Mouse (Mus musculus) heart, postnatal 36 days (tissue): ENCODE data around the gene Arhgap36. TPM values are rescaled to one million over a fixed set of nuclear protein-coding genes. Genes with fewer than 3 reads are reported as not detected.

Experiments
- DNase-seq, 2 experiments: peaks; one replicate each; pipeline ENCODE4 v3.0.0; 2021 to 2022
- intact Hi-C: fragments of 180-260 bp; cut with DNase I; formaldehyde crosslinking; loops from one replicate; pipeline ENCODE4 v1.15.1; 2025
- total RNA-seq, 2 experiments: library from RNA; stranded (reverse); gene quantifications; 2 replicates each; pipeline ENCODE4 v1.2.3; 2021

Gene Arhgap36
- under 1 TPM; 0.11 to 0.31 TPM for total RNA-seq

GRCm38 (mm10) chrX:49463442-49463970 is at the start of gene Arhgap36:
Gene Arhgap36, plus strand, starts transcription at chrX:49463945.
- intact Hi-C loops = no loop called here
- DNase-seq = no peak

- DNase-seq = no peak
- intact Hi-C loops = no loop called here
Measured at GRCm38 (mm10) chrX:49457781-49458180, 6.0 kb upstream of the Arhgap36 start.

- no peak for DNase-seq
- intact Hi-C loops = no loop called here
Measured at GRCm38 (mm10) chrX:49470287-49471054, 6.7 kb downstream of the Arhgap36 start.

GRCm38 (mm10) chrX:49479968-49480809 is 16.4 kb downstream of the Arhgap36 start:
- intact Hi-C loops = no loop called here
- no peak for DNase-seq

- no peak for DNase-seq
- intact Hi-C loops = no loop called here
Measured at GRCm38 (mm10) chrX:49480846-49481245, 17.1 kb downstream of the Arhgap36 start.

- intact Hi-C loops = no loop called here
- no peak for DNase-seq
Measured at GRCm38 (mm10) chrX:49489141-49489540, 25.4 kb downstream of the Arhgap36 start.

GRCm38 (mm10) chrX:49493739-49494449 is 30.1 kb downstream of the Arhgap36 start:
- no peak for DNase-seq
- intact Hi-C loops = no loop called here

Other genes with a start within 250 kb of the Arhgap36 start
- 1 to 10 TPM; 8.8 to 9.9 TPM for gene Enox2, start 175.7 kb upstream of the Arhgap36 start, total RNA-seq
- not detected for gene Olfr1320, start 208.4 kb downstream of the Arhgap36 start, total RNA-seq